Mouse (Mus musculus): ENCODE measurements around the gene Adat2.

The Adat2 gene

DNA sequence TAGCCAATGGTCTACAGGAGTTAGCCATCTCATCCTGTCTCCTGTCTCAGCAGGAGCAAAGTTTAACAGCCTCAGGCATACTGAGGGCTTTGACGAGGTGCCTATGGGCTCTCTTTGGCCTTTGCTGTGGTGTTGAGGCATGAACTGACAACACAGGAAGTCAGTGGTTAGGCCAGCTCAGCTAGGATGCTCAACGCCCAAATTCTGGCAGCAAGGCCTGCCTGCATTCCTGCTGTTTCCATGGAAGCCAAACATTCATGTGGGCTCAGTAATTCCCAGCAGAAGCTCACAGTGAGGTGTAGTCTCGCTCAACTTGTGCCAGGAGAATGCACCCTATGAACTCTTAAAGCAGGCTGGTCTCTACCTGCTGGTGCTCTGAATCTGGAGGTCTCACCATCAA is 43.4 kb downstream of the Adat2 start:
- DNase-seq (ENCODE audit: low spot score): no peak

DNA sequence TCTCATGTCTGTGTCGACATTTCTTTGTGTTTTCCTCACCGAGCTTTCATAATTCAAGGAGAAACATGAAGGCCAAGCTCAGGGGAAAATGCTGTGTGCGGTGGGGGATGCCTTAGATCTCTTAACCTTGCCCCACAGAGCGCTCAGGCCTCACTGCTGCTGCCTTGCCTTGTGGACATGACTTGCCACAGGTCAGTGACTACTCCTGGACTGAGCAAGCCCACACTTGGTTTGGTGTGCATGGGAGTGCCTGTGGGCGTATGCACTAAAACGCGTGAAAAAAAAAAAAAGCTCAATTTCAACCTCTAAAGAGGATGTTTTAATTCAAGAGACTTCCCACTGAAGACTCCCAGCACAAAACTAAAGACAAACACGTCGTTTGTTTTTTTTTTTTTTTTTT is 44.2 kb downstream of the Adat2 start:
- DNase-seq (ENCODE audit: low spot score): no peak

DNA sequence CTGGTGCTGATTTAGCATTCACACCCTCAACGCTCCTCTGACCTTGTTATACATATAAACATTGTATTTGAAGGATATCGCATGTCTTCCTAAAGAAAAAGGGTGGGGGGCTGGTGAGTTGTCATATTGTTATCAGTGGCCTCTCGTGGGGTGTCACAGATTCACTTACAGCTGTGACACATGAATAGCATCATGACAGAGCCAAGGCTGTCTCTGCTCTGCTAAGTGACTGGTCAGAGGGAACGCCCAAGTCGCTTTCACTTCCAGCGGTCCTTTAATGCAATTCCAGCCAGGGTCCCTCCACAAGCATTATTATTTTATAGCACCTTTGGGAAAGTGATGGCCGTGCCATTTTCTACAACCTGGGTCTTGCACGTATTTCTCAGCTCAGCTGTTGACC is 44.8 kb downstream of the Adat2 start:
- DNase-seq (ENCODE audit: low spot score): no peak

GRCm38 (mm10) chr10:13600926-13601325 is 48.2 kb downstream of the Adat2 start:
- no peak for DNase-seq (ENCODE audit: low spot score)

Data from testis, postnatal 14 days (tissue).